Mouse (Mus musculus) mouse trophoblast stem cell (cell line): ENCODE measurements around the gene Taf8.

ENCODE experiments used
- in situ Hi-C, 2 experiments: fragments of 300-500 bp; cut with MseI, MboI; formaldehyde crosslinking; loops; 2 replicates in 1 of 2; 3 replicates in 1 of 2; pipeline ENCODE4 v1.15.1; 2025

Gene Taf8

DNA sequence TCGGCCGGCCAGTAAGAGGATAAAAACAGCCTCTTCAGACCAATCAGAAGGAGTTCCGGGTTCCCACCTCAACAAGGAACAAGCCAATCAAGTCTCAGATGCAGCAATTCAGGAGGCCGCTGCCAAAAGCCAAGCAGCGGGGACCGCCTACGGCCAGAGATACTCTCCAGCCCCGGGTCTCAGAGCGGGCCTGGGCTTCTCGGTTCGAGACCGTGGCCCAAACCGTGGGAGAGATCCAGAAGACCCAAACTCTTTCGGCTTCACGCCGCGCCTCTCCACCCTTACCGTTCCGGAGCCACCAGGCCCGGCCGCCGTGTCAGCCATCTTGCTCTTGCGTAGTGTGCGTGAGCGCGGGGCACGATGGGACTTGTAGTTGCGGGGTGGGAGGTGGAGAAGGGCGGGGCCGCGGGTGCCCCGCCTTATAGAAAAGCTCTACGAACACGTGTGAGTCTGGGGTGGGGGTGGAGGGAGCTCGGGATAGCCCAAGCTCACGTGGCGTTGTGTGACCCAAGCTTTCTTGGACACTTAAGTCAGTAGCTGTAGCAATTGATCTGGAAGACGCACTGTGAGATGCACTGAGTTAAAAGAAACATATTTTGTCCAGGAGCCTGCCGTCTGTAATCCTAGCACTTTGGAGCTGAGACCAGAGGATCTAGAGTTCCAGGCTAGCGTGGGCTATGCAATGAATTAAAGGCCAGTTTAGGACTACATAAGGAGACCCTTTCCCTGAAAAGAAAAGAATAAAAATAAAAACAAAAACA is at the start of gene Taf8:
Taf8 (minus strand) TSS at position 347 of the 761 bp plus-strand sequence.
- in situ Hi-C loops, result no loop called here

DNA sequence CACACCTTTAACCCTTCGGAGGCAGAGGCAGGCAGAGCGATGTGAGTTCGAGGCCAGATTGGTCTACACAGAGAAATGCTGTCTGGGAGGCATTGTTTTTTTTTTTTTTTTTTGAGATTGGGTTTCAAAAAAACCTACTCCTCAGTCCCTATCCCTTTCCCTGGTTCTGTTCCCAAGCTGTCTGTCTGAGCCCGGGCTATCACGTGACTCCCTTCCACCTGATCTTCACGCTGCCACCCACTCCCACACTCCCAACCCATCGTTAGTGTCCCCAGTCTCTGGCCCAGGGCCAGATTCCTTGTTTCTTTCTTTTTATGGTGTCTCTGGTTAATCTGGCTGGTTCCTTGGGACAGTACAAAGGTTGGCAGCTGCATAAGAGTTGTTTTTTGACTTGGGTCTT is 49.0 kb upstream of the Taf8 start:
- in situ Hi-C loops, result no loop called here

DNA sequence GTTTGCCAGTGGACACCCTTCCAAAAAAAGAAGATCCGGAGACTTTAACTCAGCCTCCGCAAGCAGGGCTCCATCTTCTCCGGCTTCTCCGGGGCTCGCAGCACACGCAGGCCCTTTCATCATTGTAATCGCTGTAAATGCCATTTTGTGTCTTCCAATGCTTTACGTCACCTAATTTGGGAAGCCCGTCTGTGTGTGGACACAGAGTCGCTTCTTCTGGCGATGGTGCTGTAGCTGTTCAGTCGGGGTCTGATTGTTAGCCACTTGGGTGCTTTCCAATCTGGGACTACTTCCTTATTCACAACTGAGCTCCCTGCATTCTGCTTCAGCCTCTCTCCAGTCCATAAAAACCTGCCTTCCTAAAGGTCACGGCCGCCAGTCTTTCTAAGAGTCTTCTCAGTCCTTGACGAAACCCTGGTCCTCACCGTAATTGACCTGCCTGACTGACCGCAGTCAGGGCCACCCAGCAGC is 43.8 kb upstream of the Taf8 start:
- in situ Hi-C loops, result no loop called here

GRCm38 (mm10) chr17:47545154-47545553 is 43.1 kb upstream of the Taf8 start:
- in situ Hi-C loops, result no loop called here

DNA sequence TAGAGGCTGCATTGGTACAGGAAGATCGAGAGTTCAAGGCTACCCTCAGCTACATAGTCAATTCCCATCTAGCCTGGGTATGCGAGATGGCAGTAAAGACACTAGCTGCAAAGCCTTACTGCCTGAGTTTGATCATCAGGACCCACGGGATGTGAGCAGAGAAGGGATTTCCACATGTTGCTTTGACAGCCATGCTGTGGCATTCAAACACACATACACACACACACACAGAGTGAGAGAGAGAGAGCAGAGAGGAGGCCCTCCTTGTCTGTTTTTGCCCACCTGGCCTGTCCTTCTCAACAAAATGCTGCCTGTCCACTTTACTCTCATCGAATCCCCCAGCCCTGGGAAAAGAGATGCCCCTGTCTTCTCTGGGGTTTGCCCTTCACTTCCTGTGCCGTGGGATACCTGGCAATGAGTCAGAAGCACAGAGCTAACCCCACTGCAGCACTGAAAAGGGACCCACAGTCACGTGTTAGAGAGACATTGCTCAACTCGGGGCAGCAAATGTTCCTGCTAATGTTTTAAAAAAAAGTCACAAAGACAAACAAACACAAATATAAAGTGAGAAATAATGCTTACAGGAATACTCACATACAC is 41.1 kb upstream of the Taf8 start:
- in situ Hi-C loops, result no loop called here

DNA sequence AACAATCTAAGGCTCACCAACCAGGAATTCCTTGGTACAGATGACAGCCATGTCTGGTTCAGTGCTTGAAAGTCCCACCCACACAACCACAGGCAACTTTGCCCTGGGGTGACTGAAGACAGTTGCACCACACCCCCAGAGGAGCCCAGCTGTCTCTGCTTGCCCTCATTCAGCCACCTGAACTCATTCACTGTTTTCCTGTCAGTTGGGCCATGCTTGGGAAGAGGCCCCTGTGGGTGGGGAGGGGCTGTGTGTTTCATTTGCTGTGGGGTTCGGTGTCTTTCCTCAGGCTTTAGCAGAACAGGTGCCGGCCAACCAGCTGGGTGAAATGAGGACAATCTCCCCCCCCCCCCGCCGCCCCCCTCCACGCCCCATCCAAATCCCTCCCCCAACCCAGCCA is 40.0 kb upstream of the Taf8 start:
- in situ Hi-C loops, result no loop called here

DNA sequence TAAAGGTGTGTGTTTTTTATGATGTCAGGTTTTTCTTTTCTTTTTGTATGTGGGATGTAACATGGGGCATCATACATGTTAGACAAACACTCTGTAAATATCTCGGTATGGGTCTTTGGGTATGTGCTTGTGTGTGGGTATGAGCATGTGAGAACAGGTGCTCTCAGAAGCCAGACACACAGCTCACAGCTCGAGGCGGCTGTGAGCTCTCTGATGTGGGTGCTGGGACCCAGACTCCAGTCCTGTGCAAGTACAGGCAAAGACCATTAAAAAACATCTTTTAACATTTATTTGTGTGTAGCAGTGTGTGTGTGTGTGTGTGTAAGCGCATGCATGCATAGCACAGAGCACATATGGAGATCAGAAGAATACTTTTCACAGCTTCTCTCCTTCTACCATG is 37.0 kb upstream of the Taf8 start:
- in situ Hi-C loops, result no loop called here

DNA sequence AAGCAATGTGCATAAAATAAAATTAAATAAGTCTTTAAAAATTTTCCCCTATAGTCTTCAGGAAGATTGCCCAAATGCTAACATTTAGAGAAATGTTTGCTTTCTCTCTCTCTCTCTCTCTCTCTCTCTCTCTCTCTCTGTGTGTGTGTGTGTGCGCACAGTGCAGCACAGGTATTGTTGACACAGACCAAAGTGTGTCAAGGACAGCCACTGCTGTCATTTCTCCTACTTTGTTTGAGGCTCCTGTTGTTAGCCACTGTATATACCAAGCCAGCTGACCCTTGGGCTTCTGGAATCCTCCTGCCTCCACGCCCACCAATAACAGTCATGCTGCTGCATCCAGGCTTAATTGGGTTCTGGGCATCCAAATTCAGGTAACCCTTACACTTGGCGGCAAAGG is 36.0 kb upstream of the Taf8 start:
- in situ Hi-C loops, result no loop called here

GRCm38 (mm10) chr17:47535812-47536236 is 33.7 kb upstream of the Taf8 start:
- in situ Hi-C loops, result no loop called here

- in situ Hi-C loops, result no loop called here
Measured at GRCm38 (mm10) chr17:47533691-47534090, 31.6 kb upstream of the Taf8 start.

DNA sequence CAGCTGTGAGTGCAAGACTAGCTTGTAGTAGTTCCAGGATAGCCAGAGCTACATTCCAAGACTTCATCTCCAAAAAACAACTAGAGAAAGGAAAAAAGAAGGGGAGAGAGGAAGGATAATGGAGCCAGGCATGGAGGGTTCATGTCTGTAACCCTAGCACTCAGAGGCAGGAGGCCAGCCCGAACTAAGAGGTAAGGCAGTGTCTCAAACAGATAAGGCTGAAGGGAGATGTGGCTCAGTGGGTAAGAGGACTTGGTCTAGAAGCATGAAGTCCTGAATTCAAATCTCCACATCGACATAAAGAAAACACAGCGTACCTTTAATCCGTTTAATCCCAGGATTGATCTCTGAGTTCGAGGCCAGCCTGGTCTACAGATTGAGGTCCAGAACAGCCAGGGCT is 30.3 kb upstream of the Taf8 start:
- in situ Hi-C loops, result no loop called here

- in situ Hi-C loops, result no loop called here
Measured at GRCm38 (mm10) chr17:47531387-47531818, 29.3 kb upstream of the Taf8 start.

- in situ Hi-C loops, result no loop called here
Measured at GRCm38 (mm10) chr17:47529595-47529994, 27.5 kb upstream of the Taf8 start.

GRCm38 (mm10) chr17:47528919-47529318 is 26.8 kb upstream of the Taf8 start:
- in situ Hi-C loops, result no loop called here

DNA sequence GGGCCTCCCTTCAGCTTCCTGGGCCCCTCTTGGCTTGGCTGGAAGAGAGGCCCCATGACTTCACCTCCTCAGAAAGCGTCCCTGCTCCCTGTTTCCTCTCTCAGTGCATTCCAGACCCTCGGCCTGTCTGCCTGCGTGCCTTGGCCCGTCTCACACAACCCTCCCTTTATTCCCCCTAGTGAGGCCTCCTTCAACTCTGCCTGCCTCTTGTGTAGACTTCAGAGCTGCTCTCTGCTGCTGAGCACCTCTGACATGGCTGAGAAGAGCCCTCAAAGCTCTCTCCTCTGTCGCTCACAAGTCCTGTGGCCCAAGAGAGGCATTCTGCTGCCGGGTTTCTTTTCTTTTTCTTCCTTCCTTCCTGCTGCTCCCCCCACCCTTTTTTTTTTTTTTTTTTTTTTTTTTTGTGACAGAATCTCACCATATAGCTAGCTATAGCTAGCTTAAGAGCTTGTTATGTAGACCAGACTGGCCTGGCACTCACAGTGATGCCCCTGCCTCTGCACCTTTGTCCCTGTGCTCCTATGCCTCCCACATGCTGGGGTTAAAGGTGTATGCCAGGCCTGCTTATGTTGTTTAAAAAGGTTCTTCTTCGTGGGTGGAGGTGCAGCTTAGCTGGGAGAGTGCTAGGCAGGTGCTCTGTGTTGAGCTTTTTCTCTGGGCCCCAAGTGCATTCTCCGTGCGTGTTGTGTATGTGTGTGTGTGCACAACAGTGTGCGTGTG is 25.6 kb upstream of the Taf8 start:
- in situ Hi-C loops, result no loop called here

- in situ Hi-C loops, result no loop called here
Measured at GRCm38 (mm10) chr17:47526856-47527520, 24.9 kb upstream of the Taf8 start.

- in situ Hi-C loops, result no loop called here
Measured at GRCm38 (mm10) chr17:47524991-47525390, 22.9 kb upstream of the Taf8 start.

- in situ Hi-C loops, result no loop called here
Measured at GRCm38 (mm10) chr17:47524055-47524454, 22.0 kb upstream of the Taf8 start.

DNA sequence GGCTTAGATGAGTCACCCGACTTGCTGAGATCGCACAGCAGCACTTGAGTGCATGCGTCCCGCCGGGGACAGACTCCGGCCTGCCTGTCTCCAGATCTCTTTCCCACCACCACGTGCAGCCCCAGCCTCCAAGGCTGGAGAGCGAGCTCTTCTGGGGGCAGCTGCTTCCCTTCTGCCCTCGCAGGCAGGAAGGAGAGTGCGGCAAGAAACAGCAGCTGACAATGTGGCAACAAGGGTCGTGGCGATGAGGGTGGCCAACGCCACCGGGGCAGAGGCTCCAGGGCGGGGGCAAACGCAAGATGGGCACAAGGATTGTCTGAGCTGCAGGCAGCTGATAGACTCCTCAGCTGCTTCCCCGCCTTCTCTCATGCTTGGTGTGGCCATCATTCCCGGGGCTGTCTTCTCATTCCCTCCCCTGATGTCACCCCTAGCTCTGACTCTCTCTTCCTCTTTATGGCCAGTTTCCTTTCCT is 21.2 kb upstream of the Taf8 start:
- in situ Hi-C loops, result no loop called here

DNA sequence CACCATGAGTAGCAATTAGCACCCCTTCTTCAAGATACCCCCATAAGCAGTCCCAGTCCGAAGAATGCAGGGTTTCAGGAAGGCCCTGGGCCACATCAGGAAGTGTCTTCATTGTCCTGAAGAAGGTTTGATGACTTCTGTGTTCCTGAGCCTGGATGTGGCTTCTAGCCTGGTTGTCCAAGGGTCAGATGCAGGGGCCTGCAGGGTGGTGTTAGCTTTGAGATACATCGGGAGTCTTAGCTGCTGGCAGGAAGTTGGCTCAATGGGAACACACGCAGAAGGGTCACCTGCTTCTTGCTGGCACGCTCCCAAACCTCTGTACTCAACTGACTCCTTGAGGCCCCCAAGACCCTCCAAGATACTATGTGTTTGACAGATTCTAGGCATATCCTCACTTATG is 20.4 kb upstream of the Taf8 start:
- in situ Hi-C loops, result no loop called here

DNA sequence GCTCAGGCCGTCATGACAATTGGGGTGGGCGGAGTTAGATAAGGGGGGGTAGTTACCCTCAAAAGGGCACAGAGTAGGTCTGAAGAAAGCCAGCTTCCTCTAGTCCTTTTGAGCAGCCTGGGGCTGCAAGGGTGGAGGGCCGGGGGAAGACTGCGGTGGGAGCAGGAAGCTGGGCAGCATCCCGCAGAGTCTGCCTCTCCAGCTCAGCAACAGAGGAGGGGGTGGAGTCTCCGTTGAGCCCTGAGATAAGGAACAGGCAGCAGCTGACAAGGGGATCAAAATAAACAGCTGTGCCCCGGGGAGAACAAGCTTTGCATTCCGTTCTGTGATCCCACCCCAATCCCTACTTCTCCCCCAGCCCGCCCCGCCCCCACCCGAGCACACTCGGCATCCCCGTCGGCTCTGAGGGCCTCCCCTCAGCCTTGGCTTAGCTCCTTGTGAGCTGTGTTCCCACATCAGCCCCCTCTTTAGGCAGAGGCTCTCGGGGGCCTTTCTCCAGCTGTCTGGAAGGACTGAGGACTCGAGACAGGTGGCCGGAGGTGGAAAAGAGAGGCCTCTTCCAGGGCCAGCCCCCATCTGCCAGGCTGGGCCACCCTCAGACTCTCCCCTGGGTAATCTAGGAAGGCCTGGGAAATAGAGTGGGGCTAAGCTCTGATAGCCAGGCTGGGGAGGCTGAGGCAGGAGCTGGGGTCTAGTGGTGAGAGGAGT is 19.6 kb upstream of the Taf8 start:
- in situ Hi-C loops, result no loop called here
